Mouse (Mus musculus) neural tube, embryonic 13.5 days (tissue): ENCODE measurements around the gene Olfr724. TPM values are rescaled to one million over a fixed set of nuclear protein-coding genes. Genes with fewer than 3 reads are reported as not detected.
"Not testable (repeated sequence)": the region's sequence is repeated elsewhere in the genome, so short reads cannot be mapped to it uniquely, and the experiment has no call there.

ENCODE experiments used
- ATAC-seq: fragments of 200-750 bp; cut with Nextera tagmentation; 2 replicates; pipeline ENCODE4 v1.8.0; 2017; ENCODE audit warnings: low read depth, mild to moderate bottlenecking, moderate TSS enrichment, moderate library complexity
- H3K27ac ChIP-seq: fragments of 300-500 bp; sonication (generic); replicated peaks from 2 replicates; pipeline ENCODE4 v1.5.1; 2015; ENCODE audit warnings: moderate library complexity, mild to moderate bottlenecking, inconsistent platforms
- H3K27me3 ChIP-seq: fragments of 300-500 bp; sonication (generic); 2 replicates; pipeline ENCODE4 v1.6.1; 2015; ENCODE audit warnings: mild to moderate bottlenecking, inconsistent platforms
- H3K36me3 ChIP-seq: fragments of 300-500 bp; sonication (generic); 2 replicates; pipeline ENCODE4 v1.6.1; 2015; ENCODE audit warnings: mild to moderate bottlenecking, inconsistent platforms
- H3K4me1 ChIP-seq: fragments of 300-500 bp; sonication (generic); replicated peaks from 2 replicates; pipeline ENCODE4 v1.6.1; 2015; ENCODE audit warnings: inconsistent platforms
- H3K4me2 ChIP-seq: fragments of 300-500 bp; sonication (generic); 2 replicates; pipeline ENCODE4 v1.6.1; 2015; ENCODE audit warnings: inconsistent platforms, mild to moderate bottlenecking, moderate library complexity
- H3K4me3 ChIP-seq: fragments of 300-500 bp; sonication (generic); 2 replicates; pipeline ENCODE4 v1.5.1; 2015; ENCODE audit warnings: mild to moderate bottlenecking, inconsistent platforms
- H3K9ac ChIP-seq: fragments of 300-500 bp; sonication (generic); 2 replicates; pipeline ENCODE4 v1.6.1; 2015; ENCODE audit warnings: moderate library complexity, mild to moderate bottlenecking, inconsistent platforms
- H3K9me3 ChIP-seq: fragments of 300-500 bp; sonication (generic); 2 replicates; pipeline ENCODE4 v1.6.1; 2016; ENCODE audit warnings: inconsistent platforms
- WGBS: fragments of 180-500 bp; shearing (Covaris S2); methylation state at CpG from one replicate; pipeline ENCODE4 v1.1.7; 2015; 5-methylcytosine and 5-hydroxymethylcytosine counted together
- polyA plus RNA-seq: library from polyadenylated mRNA; unstranded; fragments of >200 nt; fragmentation: Nextera tagmentation; extraction: Ambion mirVana; gene quantifications from 2 replicates; pipeline ENCODE4 v1.2.1, GENCODE M21; 2015

Gene Olfr724
- not detected in 2 replicates for polyA plus RNA-seq

GRCm38 (mm10) chr14:49963174-49963573, at the start of gene Olfr724:
Olfr724 (minus strand) TSS chr14:49963274.
- WGBS, result 73% methylated on average over 1 of the region's 1 CpGs
- not testable (repeated sequence) for H3K27me3 ChIP-seq, H3K4me1 ChIP-seq, H3K4me2 ChIP-seq, H3K36me3 ChIP-seq, ATAC-seq, H3K4me3 ChIP-seq, H3K9ac ChIP-seq, H3K27ac ChIP-seq, H3K9me3 ChIP-seq

- no peaks in the 10 kb centered on the region for H3K4me1 ChIP-seq
- H3K27me3 ChIP-seq, result no peaks in the 10 kb centered on the region
- H3K4me2 ChIP-seq, result no peak overlapping the region
- no peak overlapping the region for H3K9ac ChIP-seq
- H3K4me3 ChIP-seq, result no peak overlapping the region
- no peaks in the 10 kb centered on the region; the same call in 1 of the 2 replicates for H3K9me3 ChIP-seq
- no peak overlapping the region for H3K27ac ChIP-seq
- H3K36me3 ChIP-seq, result no peaks in the 10 kb centered on the region
- 45% methylated on average over 2 of the region's 2 CpGs for WGBS
- ATAC-seq, result no peak
These were observed 7.2 kb downstream of the Olfr724 start for GRCm38 (mm10) chr14:49955890-49956289.

GRCm38 (mm10) chr14:49931687-49932086, 31.4 kb downstream of the Olfr724 start, which contains the start of gene Olfr723:
Olfr723 (minus strand) TSS chr14:49931787.
- H3K4me2 ChIP-seq, H3K4me1 ChIP-seq, H3K9ac ChIP-seq, H3K27ac ChIP-seq, H3K9me3 ChIP-seq, H3K36me3 ChIP-seq, H3K27me3 ChIP-seq, ATAC-seq, H3K4me3 ChIP-seq: not testable (repeated sequence)

Other genes with a start within 250 kb of the Olfr724 start
- gene Armh4, start 179.9 kb downstream of the Olfr724 start, polyA plus RNA-seq, result 56.6 and 64.2 TPM in 2 replicates
- not detected in 2 replicates for gene Olfr722, start 61.3 kb downstream of the Olfr724 start, polyA plus RNA-seq
- not detected in 2 replicates for gene Olfr723, start 31.5 kb downstream of the Olfr724 start, polyA plus RNA-seq
- not detected in 2 replicates for gene Olfr725, start 77.1 kb upstream of the Olfr724 start, polyA plus RNA-seq
- not detected in 2 replicates for gene Olfr726, start 127.7 kb upstream of the Olfr724 start, polyA plus RNA-seq
- gene Olfr727, start 159.9 kb upstream of the Olfr724 start, polyA plus RNA-seq, result not detected in 2 replicates
- gene Olfr728, start 179.4 kb upstream of the Olfr724 start, polyA plus RNA-seq, result not detected in 2 replicates
- gene Olfr729, start 189.6 kb upstream of the Olfr724 start, polyA plus RNA-seq, result not detected in 2 replicates
- gene Olfr730, start 224.9 kb upstream of the Olfr724 start, polyA plus RNA-seq, result not detected in 2 replicates